ENCODE assay signal across 8 mouse cellular contexts in genomic region chr6:84320586-84320985, GRCm38 (mm10).
DNase-seq lines count a peak whose midpoint lies in the region; ATAC-seq lines count a peak whose summit lies in the region.

No protein-coding gene starts in this region.

- peak; percentile 32 for DNase-seq in gastrocnemius, postnatal 10 days
- DNase-seq in gastrocnemius, postnatal 14 days, result no peak
- peak; percentile 15 for DNase-seq in retina, embryonic 14.5 days (ENCODE audit: low spot score)
- DNase-seq in retina, postnatal 1 day, result no peak
- peak; percentile 53 for DNase-seq in heart, postnatal 4 days
- peak; percentile 77 for DNase-seq in testis, postnatal 10 days (ENCODE audit: low spot score)
- DNase-seq in cerebellum, postnatal 36 days, result no peak

- no peak for ATAC-seq in inflammation-experienced regulatory T-cells, adult 6 months

- intact Hi-C loops in gastrocnemius, postnatal 14 days (cut with DNase I; ENCODE audit: low total_unique reads), result loop anchor here (5.0 kb wide), 1 partner anchor 272 kb away; the partner anchor contains the start of gene Cyp26b1

Comparison
In these comparisons a context has a peak if more than half of its experiments do, and no peak if none do; other contexts are left out.
1. DNase-seq: peak in gastrocnemius, postnatal 10 days (single experiment), retina, embryonic 14.5 days (single experiment), heart, postnatal 4 days (single experiment) and testis, postnatal 10 days (single experiment); none in gastrocnemius, postnatal 14 days (single experiment), retina, postnatal 1 day (single experiment) and cerebellum, postnatal 36 days (0 of 2).